Mouse (Mus musculus) stomach, embryonic 16.5 days (tissue): ENCODE measurements at regions not wholly inside any gene's neighbourhood (a gene's known extent, or its start where the extent isn't known, plus 50 kb on each side); places are given as distances from the start of the nearest gene placed in this dataset.

Source experiments
- ATAC-seq: fragments of 200-750 bp; cut with Nextera tagmentation; 2 replicates; pipeline ENCODE4 v1.8.0; 2017; ENCODE audit warnings: moderate number of reproducible peaks, moderate TSS enrichment; ENCODE audit not compliant: insufficient read depth, low FRiP score
- H3K27ac ChIP-seq: fragments of 300-500 bp; sonication (generic); 2 replicates; pipeline ENCODE4 v1.5.1; 2014; ENCODE audit warnings: low read length
- H3K27me3 ChIP-seq: fragments of 300-500 bp; sonication (generic); 2 replicates; pipeline ENCODE4 v1.6.1; 2014; ENCODE audit warnings: low read length, control low read depth, mixed read lengths; ENCODE audit not compliant: control insufficient read depth, insufficient read depth
- H3K36me3 ChIP-seq: fragments of 300-500 bp; sonication (generic); 2 replicates; pipeline ENCODE4 v1.6.1; 2014; ENCODE audit warnings: low read length; ENCODE audit not compliant: control insufficient read depth, insufficient read depth
- H3K4me1 ChIP-seq: fragments of 300-500 bp; sonication (generic); 2 replicates; pipeline ENCODE4 v1.6.1; 2014; ENCODE audit warnings: low read length, control low read depth, mixed read lengths; ENCODE audit not compliant: control insufficient read depth, insufficient read depth
- H3K4me2 ChIP-seq: fragments of 300-500 bp; sonication (generic); 2 replicates; pipeline ENCODE4 v1.6.1; 2014; ENCODE audit warnings: low read depth, low read length, mixed read lengths
- H3K4me3 ChIP-seq: fragments of 300-500 bp; sonication (generic); replicated peaks from 2 replicates; pipeline ENCODE4 v1.5.1; 2014; ENCODE audit warnings: mild to moderate bottlenecking, low read length
- H3K9ac ChIP-seq: fragments of 300-500 bp; sonication (generic); 2 replicates; pipeline ENCODE4 v1.6.1; 2014; ENCODE audit warnings: low read length
- H3K9me3 ChIP-seq: fragments of 300-500 bp; sonication (generic); replicated peaks from 2 replicates; pipeline ENCODE4 v1.6.1; 2016; ENCODE audit warnings: low read length, control low read depth; ENCODE audit not compliant: control insufficient read depth
- WGBS: fragments of 180-500 bp; shearing (Covaris S2); extraction: QIAGEN DNeasy Blood & Tissue Kit; methylation state at CpG from one replicate; pipeline ENCODE4 v1.1.7; 2014; 5-methylcytosine and 5-hydroxymethylcytosine counted together

- H3K27me3 ChIP-seq: no peaks in the 10 kb centered on the region
- no peaks in the 10 kb centered on the region for H3K9me3 ChIP-seq
- no peak overlapping the region for H3K4me2 ChIP-seq
- no peak overlapping the region for H3K9ac ChIP-seq
- ATAC-seq: no peak
- WGBS: 92% methylated on average over 14 of the region's 14 CpGs
- no peaks in the 10 kb centered on the region for H3K4me1 ChIP-seq
- H3K4me3 ChIP-seq: no peak overlapping the region
- H3K36me3 ChIP-seq: no peaks in the 10 kb centered on the region
- H3K27ac ChIP-seq: no peak overlapping the region
Measured at GRCm38 (mm10) chr1:126980311-126980710, 149.7 kb upstream of the Nckap5 start.

DNA sequence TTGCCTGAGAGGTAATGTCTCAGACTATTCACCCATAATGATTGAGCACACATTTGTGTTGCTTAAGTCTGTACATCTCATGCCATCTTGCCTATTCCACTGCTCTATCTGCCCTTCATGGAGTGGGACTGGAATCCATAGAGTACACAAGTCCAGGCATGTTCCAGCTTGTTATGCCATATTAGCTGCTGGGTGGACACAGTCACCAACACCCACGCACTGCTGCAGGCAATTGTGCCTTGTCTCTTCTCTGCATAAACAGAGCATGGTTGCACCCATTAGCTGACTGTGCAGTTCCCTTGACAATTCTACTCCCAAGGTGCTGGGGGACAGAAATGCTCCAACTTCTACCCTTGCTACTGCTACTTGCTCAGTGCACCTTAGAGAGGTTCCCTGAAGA is 143.3 kb upstream of the Nckap5 start:
- Histone ChIP-seq H3K36me3 (no peaks in the 10 kb centered on the region), H3K4me3 (no peak overlapping the region), H3K27me3 (no peaks in the 10 kb centered on the region), H3K27ac (no peak overlapping the region), H3K4me2 (no peak overlapping the region), H3K9ac (no peak overlapping the region), H3K4me1 (no peaks in the 10 kb centered on the region), H3K9me3 (no peaks in the 10 kb centered on the region)
- WGBS: 91% methylated on average over 1 of the region's 1 CpGs
- no peak for ATAC-seq

DNA sequence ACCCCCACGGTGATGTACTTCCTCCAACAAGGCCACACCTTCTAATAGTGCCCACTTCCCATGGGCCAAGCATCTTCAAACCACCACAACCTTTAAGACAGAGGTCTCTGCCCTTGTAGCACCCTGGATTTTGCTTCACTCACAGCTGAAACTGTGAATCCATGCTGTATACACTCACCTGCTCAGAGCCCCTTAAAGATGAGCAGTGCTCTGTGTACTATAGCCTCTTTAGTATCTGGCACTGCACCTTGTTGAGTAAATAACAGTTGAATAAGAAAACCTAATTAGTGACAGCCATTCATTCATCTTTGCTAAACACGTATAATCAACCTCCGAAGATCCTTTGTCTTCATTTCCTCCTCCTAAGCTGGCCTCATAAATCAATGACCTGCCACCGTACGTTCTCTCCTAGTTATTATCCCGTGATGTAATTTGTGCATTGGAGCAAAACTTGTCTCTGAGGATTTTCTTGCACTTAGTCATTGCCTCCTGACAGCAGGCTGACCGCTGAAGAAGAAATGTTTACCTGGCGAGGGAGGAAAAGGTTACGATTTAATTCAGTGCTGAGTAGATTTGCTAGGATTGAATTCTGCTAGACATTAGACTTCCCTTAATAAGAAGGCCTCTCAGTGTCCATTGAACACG is 141.3 kb upstream of the Nckap5 start:
- no peaks in the 10 kb centered on the region for H3K9me3 ChIP-seq
- no peak overlapping the region for H3K4me2 ChIP-seq
- no peak overlapping the region for H3K27ac ChIP-seq
- no peaks in the 10 kb centered on the region for H3K4me1 ChIP-seq
- H3K9ac ChIP-seq: no peak overlapping the region
- ATAC-seq: no peak
- H3K4me3 ChIP-seq: no peak overlapping the region
- WGBS: 36% methylated on average over 10 of the region's 10 CpGs
- H3K36me3 ChIP-seq: no peaks in the 10 kb centered on the region
- no peaks in the 10 kb centered on the region for H3K27me3 ChIP-seq

- H3K27me3 ChIP-seq: no peaks in the 10 kb centered on the region
- WGBS: 59% methylated on average over 1 of the region's 1 CpGs
- no peak overlapping the region for H3K27ac ChIP-seq
- no peaks in the 10 kb centered on the region for H3K9me3 ChIP-seq
- H3K4me2 ChIP-seq: no peak overlapping the region
- ATAC-seq: no peak
- H3K36me3 ChIP-seq: no peaks in the 10 kb centered on the region
- no peak overlapping the region for H3K9ac ChIP-seq
- H3K4me3 ChIP-seq: no peak overlapping the region
- H3K4me1 ChIP-seq: no peaks in the 10 kb centered on the region
Measured at GRCm38 (mm10) chr1:126971118-126971517, 140.5 kb upstream of the Nckap5 start.

GRCm38 (mm10) chr1:126966394-126966793 is 135.8 kb upstream of the Nckap5 start:
- Histone ChIP-seq H3K9ac (no peak overlapping the region), H3K36me3 (no peaks in the 10 kb centered on the region), H3K4me3 (no peak overlapping the region), H3K27ac (no peak overlapping the region), H3K4me1 (no peaks in the 10 kb centered on the region), H3K4me2 (no peak overlapping the region), H3K27me3 (no peaks in the 10 kb centered on the region), H3K9me3 (no peaks in the 10 kb centered on the region)
- no peak for ATAC-seq

DNA sequence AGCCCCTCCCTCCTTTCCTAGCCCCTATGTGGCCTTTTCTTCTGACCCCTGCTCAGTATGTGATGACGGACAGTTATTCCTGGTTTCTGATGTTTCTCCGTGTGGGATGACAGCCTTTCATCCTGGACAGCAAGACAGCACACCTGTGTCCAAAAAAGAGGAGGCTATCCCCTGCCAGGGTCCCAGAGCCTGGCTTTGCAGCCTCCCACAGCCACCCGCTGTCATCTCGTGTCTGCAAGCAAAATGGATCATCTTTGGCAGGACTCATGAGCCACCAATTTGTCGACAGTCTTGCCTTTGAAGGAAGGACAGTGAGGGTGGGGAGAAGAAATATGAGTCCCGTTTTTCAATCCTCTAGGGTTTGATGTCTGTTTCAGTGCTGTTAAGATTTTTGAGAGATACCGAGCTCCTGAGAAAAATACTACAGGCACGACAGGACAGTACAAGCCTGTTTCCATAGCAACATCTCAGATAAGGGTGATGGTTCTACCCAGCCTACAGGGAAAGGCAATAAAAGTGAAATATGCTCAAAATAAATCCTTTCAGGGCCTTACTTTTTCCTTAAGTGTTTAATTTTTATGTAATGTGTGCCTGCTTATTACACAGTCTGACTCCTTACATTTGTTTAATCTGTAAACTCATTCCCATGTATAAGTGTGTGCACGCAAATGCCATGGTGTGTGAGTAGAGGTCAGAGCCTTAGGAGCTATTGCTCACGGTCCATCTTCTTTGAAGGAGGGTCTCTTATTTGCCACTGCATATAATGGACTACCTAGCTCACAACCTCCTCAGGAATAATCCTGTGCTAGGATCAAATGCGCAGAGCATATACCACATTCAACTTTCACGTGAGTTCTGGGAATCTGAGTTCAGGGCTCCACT is 125.5 kb upstream of the Nckap5 start:
- Histone ChIP-seq H3K9me3 (no peaks in the 10 kb centered on the region), H3K4me2 (no peak overlapping the region), H3K36me3 (no peaks in the 10 kb centered on the region), H3K27me3 (no peaks in the 10 kb centered on the region), H3K4me1 (no peaks in the 10 kb centered on the region), H3K4me3 (no peak overlapping the region), H3K9ac (no peak overlapping the region), H3K27ac (no peak overlapping the region)
- no peak for ATAC-seq
- WGBS: 57% methylated on average over 12 of the region's 12 CpGs

DNA sequence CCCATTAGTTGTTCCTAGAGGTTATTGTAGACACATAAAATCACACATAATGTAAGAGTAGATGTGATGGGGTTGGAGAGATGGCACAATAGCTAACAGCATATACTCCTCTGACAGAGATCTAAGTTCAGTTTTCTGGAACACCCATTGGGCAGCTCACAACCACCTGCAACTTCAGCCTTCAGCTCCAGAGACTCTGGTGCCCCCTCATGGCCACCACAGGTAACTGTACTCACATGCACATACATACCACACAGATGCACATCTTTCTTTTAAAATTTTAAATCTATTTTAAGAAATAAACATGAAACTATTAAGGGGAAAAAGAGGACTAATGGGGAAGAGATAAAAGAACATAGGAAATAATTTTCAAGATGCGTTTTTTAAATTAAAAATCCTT is 117.3 kb upstream of the Nckap5 start:
- ATAC-seq: no peak
- Histone ChIP-seq H3K27ac (no peak overlapping the region), H3K27me3 (no peaks in the 10 kb centered on the region), H3K4me3 (no peak overlapping the region), H3K4me1 (no peaks in the 10 kb centered on the region), H3K9me3 (no peaks in the 10 kb centered on the region), H3K4me2 (no peak overlapping the region), H3K36me3 (no peaks in the 10 kb centered on the region), H3K9ac (no peak overlapping the region)
- WGBS: 88% methylated on average over 1 of the region's 1 CpGs

- WGBS: 51% methylated on average over 4 of the region's 4 CpGs
- Histone ChIP-seq H3K27me3 (no peaks in the 10 kb centered on the region), H3K27ac (no peak overlapping the region), H3K4me2 (no peak overlapping the region), H3K9ac (no peak overlapping the region), H3K4me1 (no peaks in the 10 kb centered on the region), H3K4me3 (no peak overlapping the region), H3K36me3 (no peaks in the 10 kb centered on the region), H3K9me3 (no peaks in the 10 kb centered on the region)
- no peak for ATAC-seq
Measured at GRCm38 (mm10) chr1:126932658-126933057, 102.1 kb upstream of the Nckap5 start.

DNA sequence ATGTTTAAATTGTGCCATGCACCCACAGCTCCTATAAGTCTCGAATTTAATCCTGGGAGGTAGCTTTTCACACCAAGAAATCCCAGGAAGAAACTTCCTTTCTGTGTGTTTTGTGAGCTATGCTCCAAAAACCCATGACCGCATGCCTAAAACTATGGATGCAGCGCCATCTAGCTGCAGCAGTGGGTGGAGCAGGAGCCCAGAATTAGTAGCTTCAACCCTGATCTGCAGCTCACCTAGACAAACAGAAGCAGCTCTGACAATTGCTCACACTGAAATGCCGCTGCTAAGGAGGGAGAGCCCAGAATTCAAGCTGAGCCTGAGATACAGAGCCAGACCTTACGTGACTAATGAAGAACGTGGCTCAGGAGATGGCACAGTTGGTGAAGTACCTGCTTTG is 101.2 kb upstream of the Nckap5 start:
- no peak overlapping the region for H3K27ac ChIP-seq
- H3K9ac ChIP-seq: no peak overlapping the region

More for the DNA sequence above, 101.2 kb upstream of the Nckap5 start:
- H3K27me3 ChIP-seq: no peaks in the 10 kb centered on the region
- H3K4me3 ChIP-seq: no peak overlapping the region
- under 1% methylated on average over 6 of the region's 6 CpGs for WGBS
- no peak overlapping the region for H3K4me2 ChIP-seq
- no peaks in the 10 kb centered on the region for H3K4me1 ChIP-seq
- no peak for ATAC-seq
- H3K9me3 ChIP-seq: no peaks in the 10 kb centered on the region
- no peaks in the 10 kb centered on the region for H3K36me3 ChIP-seq
